Mouse (Mus musculus) embryo, embryonic 11 days (tissue): Measurements from ENCODE around the gene Ccdc85c.

Source experiments
- DNase-seq: peaks from one replicate; pipeline ENCODE4 v3.0.0-alpha.2; 2015

The Ccdc85c gene

DNA sequence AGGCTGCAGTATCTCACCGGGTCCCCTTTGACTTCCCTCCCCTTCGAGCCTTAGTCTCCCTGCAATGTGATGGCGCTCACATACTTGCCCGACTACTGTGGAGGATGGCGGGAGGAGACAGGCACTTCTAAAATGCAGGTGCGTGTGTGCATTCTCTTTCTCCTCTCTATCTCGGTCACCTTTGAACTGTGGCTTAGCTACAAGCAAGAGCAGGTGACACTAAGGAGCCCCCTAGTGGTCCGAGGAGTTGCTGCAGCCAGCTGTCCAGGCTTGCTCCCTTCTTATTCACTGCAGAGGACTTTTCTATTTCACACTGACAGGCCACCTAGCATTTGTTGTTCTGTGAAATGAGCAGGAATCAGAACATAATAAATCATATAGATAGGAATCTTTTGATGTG is 17.7 kb upstream of the Ccdc85c start:
- peak; percentile 86 for DNase-seq

GRCm38 (mm10) chr12:108292419-108292818 is 17.2 kb upstream of the Ccdc85c start:
- peak; percentile 73 for DNase-seq

DNA sequence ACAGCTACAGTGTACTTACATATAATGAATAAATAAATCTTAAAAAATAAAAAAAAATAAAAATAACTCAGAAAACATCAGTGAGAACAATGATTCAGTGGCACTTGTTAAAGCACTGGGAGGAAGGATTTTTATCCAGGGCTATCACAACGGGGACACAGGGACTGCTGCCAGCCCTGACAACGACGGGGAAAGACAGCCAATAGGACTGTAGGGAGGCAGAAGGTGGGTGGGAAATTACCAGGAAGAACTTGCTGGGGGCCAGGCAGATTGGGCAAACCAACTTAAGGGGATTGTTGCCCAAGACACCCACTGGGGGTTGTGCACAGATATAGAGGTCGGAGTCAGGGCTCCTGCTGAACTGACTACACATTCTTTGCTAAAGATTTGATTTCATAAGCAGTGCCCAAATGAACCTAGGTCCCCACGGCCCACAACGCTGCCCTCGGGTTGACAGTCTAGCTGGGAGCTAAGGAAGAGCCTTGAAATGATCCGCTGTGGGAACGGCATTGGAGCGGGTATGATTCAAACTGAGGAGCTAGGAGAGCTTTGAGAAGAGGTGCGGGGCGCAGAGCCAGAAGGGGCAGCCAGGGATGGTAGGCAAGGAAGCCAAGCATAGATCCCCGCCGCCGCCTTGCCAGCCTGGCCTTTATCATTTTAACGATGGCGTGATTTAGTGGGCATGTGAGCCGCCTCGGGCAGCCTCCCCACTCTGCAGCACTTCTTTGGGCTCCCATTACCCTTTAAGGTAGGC is 13.1 kb upstream of the Ccdc85c start:
- DNase-seq = no peak

DNA sequence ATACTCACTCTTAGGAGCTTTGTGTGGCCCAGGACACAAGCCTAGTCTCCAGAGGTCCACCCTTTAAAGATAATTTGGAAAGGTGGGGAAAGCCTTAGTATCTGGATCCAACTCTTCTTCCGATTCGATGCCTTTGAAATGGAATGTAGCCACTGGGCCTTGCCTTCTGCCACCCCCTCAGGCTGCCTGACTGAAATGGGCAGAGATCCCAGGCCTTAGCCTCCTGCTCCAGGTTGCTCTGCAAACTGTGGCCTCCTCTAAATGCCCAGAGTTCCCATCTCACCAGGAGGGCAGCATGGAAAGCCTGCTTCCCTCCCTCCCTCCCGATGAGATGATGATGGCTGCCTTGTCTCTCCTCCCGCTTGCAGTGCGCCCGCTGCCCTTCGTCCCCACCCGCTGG is 11.8 kb upstream of the Ccdc85c start:
- DNase-seq = no peak

- DNase-seq = no peak
These were observed 11.2 kb upstream of the Ccdc85c start for GRCm38 (mm10) chr12:108286381-108286780.

- peak; percentile 55 for DNase-seq
These were observed 10.2 kb upstream of the Ccdc85c start for GRCm38 (mm10) chr12:108285225-108286011.

DNA sequence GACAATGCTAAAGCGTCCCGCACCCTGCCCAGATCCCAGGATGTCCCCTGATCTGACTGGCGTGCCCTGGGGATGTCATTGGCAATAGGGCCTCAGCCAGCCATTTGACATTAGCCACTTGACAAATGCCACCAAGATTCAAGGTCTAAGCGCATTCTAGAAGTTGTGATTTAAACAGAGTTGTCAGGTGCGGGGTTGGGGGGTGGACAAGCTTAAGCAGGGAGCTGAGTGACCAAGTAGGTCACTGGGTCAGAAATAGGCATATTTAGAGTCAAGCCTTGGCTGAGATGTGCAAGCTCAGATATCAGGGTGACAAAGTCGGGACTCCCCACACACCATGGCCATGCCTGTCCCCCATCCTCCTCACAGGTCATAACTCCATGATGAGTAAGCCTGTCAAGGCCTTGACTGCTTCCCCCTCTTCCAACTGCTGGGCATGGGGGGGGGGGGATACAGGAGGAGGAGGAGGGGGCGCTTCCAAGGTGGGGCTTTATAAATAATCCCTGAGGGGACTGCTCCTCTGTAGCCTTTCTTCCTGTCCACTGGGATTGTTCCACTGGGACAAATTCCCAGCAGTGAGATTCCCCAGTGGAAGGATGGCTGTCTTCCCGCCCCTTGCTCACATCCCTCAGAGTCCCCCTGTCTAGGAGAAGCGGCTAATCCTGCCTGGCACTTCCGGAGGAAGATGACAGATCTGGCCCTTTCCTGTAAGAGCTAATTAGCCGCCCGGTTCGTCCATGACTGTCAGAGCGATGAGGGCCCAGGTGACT is 9.4 kb upstream of the Ccdc85c start:
- peak; percentile 67 for DNase-seq

GRCm38 (mm10) chr12:108278221-108278918 is 3.1 kb upstream of the Ccdc85c start:
- DNase-seq = no peak

- peak; percentile 76 for DNase-seq
These were observed 2.2 kb upstream of the Ccdc85c start for GRCm38 (mm10) chr12:108277341-108277841.

GRCm38 (mm10) chr12:108275920-108276822 is 946 bp upstream of the Ccdc85c start:
- DNase-seq = peak; percentile 82

DNA sequence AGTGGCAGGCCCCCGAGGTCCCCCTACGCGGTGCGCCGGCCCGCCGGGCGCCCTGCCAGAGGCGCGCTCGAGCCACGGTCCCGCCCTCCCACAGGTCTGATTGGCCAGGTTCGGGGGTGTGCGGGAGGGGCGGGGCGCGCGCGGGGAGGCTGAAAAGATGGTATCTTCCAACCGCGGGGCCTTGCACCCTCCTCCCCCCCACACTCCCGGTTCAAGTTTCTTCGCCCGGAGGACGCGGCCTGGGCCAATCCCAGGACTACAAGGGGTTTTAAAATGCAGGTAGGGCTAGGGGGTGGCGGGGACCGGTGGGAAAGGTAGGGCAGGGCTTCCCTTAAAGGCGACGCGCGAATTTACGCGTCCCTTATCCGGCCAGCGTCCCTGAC is 274 bp upstream of the Ccdc85c start:
- DNase-seq = peak; percentile 99

DNA sequence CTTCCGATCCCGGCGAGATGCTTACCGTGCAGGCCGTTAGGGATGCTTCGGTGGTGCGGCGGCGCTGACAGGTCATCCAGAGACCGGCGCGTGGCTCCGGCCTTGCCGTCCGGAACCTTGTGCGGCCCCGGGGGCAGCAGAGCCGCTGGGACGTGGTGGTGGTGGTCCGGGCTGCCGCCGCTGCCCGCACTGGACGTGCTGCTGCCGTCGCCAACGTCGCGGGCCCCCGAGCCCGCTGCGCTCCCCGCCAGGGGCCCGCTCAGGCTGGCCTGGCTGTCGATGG is 971 bp downstream of the Ccdc85c start:
- no peak for DNase-seq

DNA sequence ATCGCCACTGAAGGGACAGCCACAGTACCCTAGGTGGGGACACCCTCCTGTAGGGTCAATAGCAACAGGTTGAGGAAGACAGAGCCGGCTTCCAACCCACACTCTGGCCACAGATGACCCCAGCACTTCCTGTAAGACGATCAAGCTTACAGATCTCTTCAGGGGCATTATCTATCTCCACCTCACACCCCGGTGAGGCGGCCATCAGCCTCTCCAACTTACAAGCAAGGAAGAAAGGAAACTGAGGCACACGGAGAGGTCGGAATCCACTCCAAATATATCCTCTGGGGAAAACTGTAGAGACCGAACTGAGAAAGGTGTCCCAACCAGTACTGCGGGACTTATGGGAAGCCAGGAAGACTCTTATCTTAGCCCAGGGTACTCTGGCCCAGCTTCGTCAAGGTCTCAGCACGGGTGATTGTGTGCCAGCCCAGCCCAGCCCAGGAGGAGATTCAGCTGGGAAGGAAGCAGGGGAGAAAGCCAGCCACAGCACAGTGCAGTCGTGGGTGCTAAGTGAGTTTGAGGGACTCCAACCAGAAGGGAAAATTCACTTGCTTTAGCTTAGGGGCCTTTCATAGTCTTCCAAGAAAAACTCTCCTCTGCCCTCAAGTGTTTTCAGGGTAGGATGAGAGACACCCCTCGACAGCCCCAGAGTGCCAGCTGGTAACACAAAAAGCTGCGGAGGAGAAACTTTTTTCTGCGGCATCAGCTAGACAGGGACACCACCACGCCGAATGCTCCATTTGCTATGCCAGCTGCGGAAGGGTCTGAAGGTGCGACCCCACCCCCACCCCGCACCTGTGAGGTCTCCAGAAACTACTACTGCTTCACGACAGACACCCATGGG is 1.5 kb downstream of the Ccdc85c start:
- no peak for DNase-seq

- DNase-seq = no peak
These were observed 3.0 kb downstream of the Ccdc85c start for GRCm38 (mm10) chr12:108272143-108272635.

- no peak for DNase-seq
These were observed 3.7 kb downstream of the Ccdc85c start for GRCm38 (mm10) chr12:108271351-108272142.

DNA sequence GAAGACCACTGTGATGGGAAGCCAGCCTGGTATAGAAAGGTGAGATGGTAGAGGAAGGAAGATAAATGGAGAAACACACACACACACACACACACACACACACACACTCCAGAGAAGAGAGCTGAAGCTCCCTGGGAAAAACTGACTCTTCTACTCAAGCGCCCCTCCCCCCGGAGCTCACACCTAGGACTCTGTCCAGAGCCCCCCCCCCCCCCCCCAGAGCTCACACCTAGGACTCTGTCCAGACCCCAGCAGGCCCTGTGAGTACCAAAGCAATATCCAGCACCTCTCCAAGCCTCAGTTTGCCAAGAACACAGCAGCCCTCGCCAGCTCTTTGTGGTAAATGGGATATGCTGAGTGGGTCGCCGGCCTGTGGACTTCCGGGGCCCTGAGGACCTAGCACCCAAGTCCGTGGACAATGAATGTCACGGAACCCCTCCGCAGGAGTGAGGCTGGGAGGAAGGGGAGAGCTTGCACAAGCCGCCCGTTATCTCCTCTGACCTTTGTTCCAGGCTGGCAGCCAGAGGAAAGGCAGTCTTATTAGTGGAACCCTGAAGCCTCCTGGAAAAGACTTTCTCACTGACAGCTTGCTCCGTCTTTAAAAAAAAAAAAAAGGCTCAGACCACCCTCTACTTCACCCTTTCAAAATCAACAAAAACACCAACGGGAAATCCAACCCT is 4.8 kb downstream of the Ccdc85c start:
- no peak for DNase-seq

DNA sequence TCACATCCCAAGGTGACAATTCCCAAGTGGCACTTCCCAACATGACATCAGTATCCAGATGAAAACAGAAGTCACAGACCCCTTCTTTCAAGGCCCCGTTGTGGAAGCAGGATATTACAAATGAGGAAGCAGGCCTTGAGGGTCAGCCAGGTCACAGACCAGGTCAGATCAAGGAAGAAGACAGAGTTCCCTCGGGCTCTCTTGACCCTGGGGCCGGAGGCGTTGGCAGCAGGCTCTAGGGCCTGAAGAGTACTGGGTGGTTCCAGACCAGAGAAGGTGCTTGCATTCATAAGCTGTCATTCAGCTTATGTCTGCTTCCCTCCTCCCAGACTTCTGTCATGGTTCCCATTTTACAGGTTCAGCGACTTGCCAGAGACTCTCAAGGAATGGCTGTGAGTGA is 5.5 kb downstream of the Ccdc85c start:
- DNase-seq = no peak

DNA sequence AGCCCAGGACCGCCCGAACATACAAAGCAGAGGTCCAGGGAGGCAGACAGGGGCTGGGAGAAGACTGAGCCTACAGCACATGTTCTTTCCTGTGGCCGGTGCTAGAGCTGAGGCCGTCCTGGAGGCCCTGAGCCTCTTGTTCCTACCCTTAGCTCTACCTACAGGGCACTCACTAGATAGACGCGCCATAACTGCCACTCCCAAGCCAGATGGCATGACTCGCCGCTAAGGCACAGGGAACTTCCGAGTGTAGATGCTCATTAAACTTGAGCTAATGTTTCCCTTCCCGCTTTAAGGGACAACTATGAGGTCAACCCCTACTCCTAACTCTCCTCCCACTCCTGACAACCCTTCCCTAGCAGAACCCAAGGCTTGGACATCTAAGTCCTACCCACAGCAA is 6.3 kb downstream of the Ccdc85c start:
- DNase-seq = no peak

DNA sequence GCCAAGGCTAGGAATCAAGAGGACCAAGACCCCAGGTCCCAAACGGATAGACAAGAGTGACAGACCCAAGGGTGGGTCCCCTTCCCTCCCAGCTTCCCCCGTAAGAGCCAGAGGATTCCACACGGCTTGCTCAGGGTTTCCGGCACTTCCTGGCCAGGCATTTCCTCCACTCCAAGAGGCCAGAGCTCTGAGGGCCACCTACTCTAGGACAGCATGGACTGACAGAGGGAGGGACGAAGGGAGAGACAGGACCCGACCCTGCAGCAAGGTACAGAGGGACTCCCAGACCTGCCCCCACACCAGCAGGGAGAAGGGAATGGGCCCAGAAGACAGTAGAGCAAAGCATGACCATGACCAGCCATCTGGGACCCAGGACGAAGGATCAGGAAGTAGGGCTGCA is 7.6 kb downstream of the Ccdc85c start:
- DNase-seq = no peak
